Mouse (Mus musculus): Measurements from ENCODE around the gene Cntnap2. TPM values are rescaled to one million over a fixed set of nuclear protein-coding genes. Genes with fewer than 3 reads are reported as not detected.
"Not testable (repeated sequence)": the region's sequence is repeated elsewhere in the genome, so short reads cannot be mapped to it uniquely, and the experiment has no call there.

The Cntnap2 gene
- polyA plus RNA-seq, 1 experiment from 2014 or later: 0.75 TPM

GRCm38 (mm10) chr6:47286247-47286967 lies 2227.2 kb downstream of the Cntnap2 start:
- H3K4me3 ChIP-seq (ENCODE audit: low read depth, low read length); H3K9ac ChIP-seq (ENCODE audit: low read length); DNase-seq (ENCODE audit: low spot score); H3K27me3 ChIP-seq (ENCODE audit: control insufficient read depth, insufficient read depth, low read length); H3K4me1 ChIP-seq (ENCODE audit: control insufficient read depth, insufficient read depth, low read length); H3K4me2 ChIP-seq (ENCODE audit: low read depth, severe bottlenecking); H3K9me3 ChIP-seq (ENCODE audit: control insufficient read depth, low read length); ATAC-seq (ENCODE audit: insufficient number of reproducible peaks, low FRiP score, low TSS enrichment, low read depth); H3K27ac ChIP-seq (replicated peaks; ENCODE audit: low read depth, low read length); H3K36me3 ChIP-seq (ENCODE audit: control insufficient read depth, insufficient read depth, low read length): not testable (repeated sequence)
- WGBS: 40% methylated on average over 12 of the region's 12 CpGs

GRCm38 (mm10) chr6:47287722-47288121 lies 2228.6 kb downstream of the Cntnap2 start:
- Histone ChIP-seq H3K9ac (ENCODE audit: low read length) (no peak overlapping the region), H3K4me2 (ENCODE audit: low read depth, severe bottlenecking) (no peak overlapping the region), H3K36me3 (ENCODE audit: control insufficient read depth, insufficient read depth, low read length) (no peaks in the 10 kb centered on the region), H3K4me3 (ENCODE audit: low read depth, low read length) (no peak overlapping the region), H3K27ac (replicated peaks; ENCODE audit: low read depth, low read length) (no peak overlapping the region), H3K9me3 (ENCODE audit: control insufficient read depth, low read length) (no peaks in the 10 kb centered on the region), H3K27me3 (ENCODE audit: control insufficient read depth, insufficient read depth, low read length) (no peaks in the 10 kb centered on the region), H3K4me1 (ENCODE audit: control insufficient read depth, insufficient read depth, low read length) (no peaks in the 10 kb centered on the region)
- DNase-seq (ENCODE audit: low spot score): no peak
- ATAC-seq (ENCODE audit: insufficient number of reproducible peaks, low FRiP score, low TSS enrichment, low read depth): no peak
- WGBS: 83% methylated on average over 1 of the region's 1 CpGs

- Histone ChIP-seq H3K27ac (replicated peaks; ENCODE audit: low read depth, low read length) (no peak overlapping the region), H3K9ac (ENCODE audit: low read length) (no peak overlapping the region), H3K9me3 (ENCODE audit: control insufficient read depth, low read length) (no peaks in the 10 kb centered on the region), H3K27me3 (ENCODE audit: control insufficient read depth, insufficient read depth, low read length) (no peaks in the 10 kb centered on the region), H3K4me2 (ENCODE audit: low read depth, severe bottlenecking) (no peak overlapping the region), H3K4me1 (ENCODE audit: control insufficient read depth, insufficient read depth, low read length) (no peaks in the 10 kb centered on the region), H3K36me3 (ENCODE audit: control insufficient read depth, insufficient read depth, low read length) (no peaks in the 10 kb centered on the region), H3K4me3 (ENCODE audit: low read depth, low read length) (no peak overlapping the region)
- no peak for ATAC-seq (ENCODE audit: insufficient number of reproducible peaks, low FRiP score, low TSS enrichment, low read depth)
- DNase-seq (ENCODE audit: low spot score): no peak
These were observed 2232.8 kb downstream of the Cntnap2 start for GRCm38 (mm10) chr6:47291973-47292372.

- no peak overlapping the region for H3K9ac ChIP-seq (ENCODE audit: low read length)
- H3K4me3 ChIP-seq (ENCODE audit: low read depth, low read length): no peak overlapping the region
- H3K36me3 ChIP-seq (ENCODE audit: control insufficient read depth, insufficient read depth, low read length): no peaks in the 10 kb centered on the region
- WGBS: 70% methylated on average over 3 of the region's 3 CpGs
- H3K27me3 ChIP-seq (ENCODE audit: control insufficient read depth, insufficient read depth, low read length): no peaks in the 10 kb centered on the region
- H3K27ac ChIP-seq (replicated peaks; ENCODE audit: low read depth, low read length): no peak overlapping the region
- ATAC-seq (ENCODE audit: insufficient number of reproducible peaks, low FRiP score, low TSS enrichment, low read depth) (no peak), DNase-seq (ENCODE audit: low spot score) (no peak)
- H3K9me3 ChIP-seq (ENCODE audit: control insufficient read depth, low read length): no peaks in the 10 kb centered on the region
- H3K4me2 ChIP-seq (ENCODE audit: low read depth, severe bottlenecking): no peak overlapping the region
- H3K4me1 ChIP-seq (ENCODE audit: control insufficient read depth, insufficient read depth, low read length): no peaks in the 10 kb centered on the region
These were observed 2233.3 kb downstream of the Cntnap2 start for GRCm38 (mm10) chr6:47292437-47292836.

GRCm38 (mm10) chr6:47294433-47294832 lies 2235.3 kb downstream of the Cntnap2 start:
- H3K36me3 ChIP-seq (ENCODE audit: control insufficient read depth, insufficient read depth, low read length): no peaks in the 10 kb centered on the region
- H3K27me3 ChIP-seq (ENCODE audit: control insufficient read depth, insufficient read depth, low read length): no peaks in the 10 kb centered on the region
- H3K27ac ChIP-seq (replicated peaks; ENCODE audit: low read depth, low read length): no peak overlapping the region
- H3K4me2 ChIP-seq (ENCODE audit: low read depth, severe bottlenecking): no peak overlapping the region
- H3K4me3 ChIP-seq (ENCODE audit: low read depth, low read length): no peak overlapping the region
- no peaks in the 10 kb centered on the region for H3K9me3 ChIP-seq (ENCODE audit: control insufficient read depth, low read length)
- DNase-seq (ENCODE audit: low spot score): no peak
- H3K4me1 ChIP-seq (ENCODE audit: control insufficient read depth, insufficient read depth, low read length): no peaks in the 10 kb centered on the region
- no peak overlapping the region for H3K9ac ChIP-seq (ENCODE audit: low read length)
- no peak for ATAC-seq (ENCODE audit: insufficient number of reproducible peaks, low FRiP score, low TSS enrichment, low read depth)
- WGBS: 48% methylated on average over 1 of the region's 1 CpGs

- H3K4me3 ChIP-seq (ENCODE audit: low read depth, low read length): no peak overlapping the region
- H3K27ac ChIP-seq (replicated peaks; ENCODE audit: low read depth, low read length): no peak overlapping the region
- ATAC-seq (ENCODE audit: insufficient number of reproducible peaks, low FRiP score, low TSS enrichment, low read depth): no peak
- no peak for DNase-seq (ENCODE audit: low spot score)
- H3K4me2 ChIP-seq (ENCODE audit: low read depth, severe bottlenecking): no peak overlapping the region
- H3K27me3 ChIP-seq (ENCODE audit: control insufficient read depth, insufficient read depth, low read length): no peaks in the 10 kb centered on the region; the same call in 1 of the 2 replicates
- H3K36me3 ChIP-seq (ENCODE audit: control insufficient read depth, insufficient read depth, low read length): no peaks in the 10 kb centered on the region
- no peak overlapping the region for H3K9ac ChIP-seq (ENCODE audit: low read length)
- no peaks in the 10 kb centered on the region for H3K9me3 ChIP-seq (ENCODE audit: control insufficient read depth, low read length)
- H3K4me1 ChIP-seq (ENCODE audit: control insufficient read depth, insufficient read depth, low read length): no peaks in the 10 kb centered on the region
- 85% methylated on average over 11 of the region's 11 CpGs for WGBS
These were observed 2245.8 kb downstream of the Cntnap2 start for GRCm38 (mm10) chr6:47304848-47305490.

GRCm38 (mm10) chr6:47306065-47306798 lies 2247.1 kb downstream of the Cntnap2 start:
- H3K9me3 ChIP-seq (ENCODE audit: control insufficient read depth, low read length): no peaks in the 10 kb centered on the region
- H3K36me3 ChIP-seq (ENCODE audit: control insufficient read depth, insufficient read depth, low read length): no peaks in the 10 kb centered on the region
- WGBS: 72% methylated on average over 8 of the region's 8 CpGs
- H3K4me3 ChIP-seq (ENCODE audit: low read depth, low read length): no peak overlapping the region
- H3K27me3 ChIP-seq (ENCODE audit: control insufficient read depth, insufficient read depth, low read length): no peaks in the 10 kb centered on the region; the same call in 1 of the 2 replicates
- no peak overlapping the region for H3K4me2 ChIP-seq (ENCODE audit: low read depth, severe bottlenecking)
- ATAC-seq (ENCODE audit: insufficient number of reproducible peaks, low FRiP score, low TSS enrichment, low read depth) (no peak), DNase-seq (ENCODE audit: low spot score) (no peak)
- no peak overlapping the region for H3K27ac ChIP-seq (replicated peaks; ENCODE audit: low read depth, low read length)
- H3K9ac ChIP-seq (ENCODE audit: low read length): no peak overlapping the region
- H3K4me1 ChIP-seq (ENCODE audit: control insufficient read depth, insufficient read depth, low read length): no peaks in the 10 kb centered on the region

GRCm38 (mm10) chr6:47306954-47307353 lies 2247.8 kb downstream of the Cntnap2 start:
- ATAC-seq (ENCODE audit: insufficient number of reproducible peaks, low FRiP score, low TSS enrichment, low read depth): no peak
- no peak overlapping the region for H3K4me2 ChIP-seq (ENCODE audit: low read depth, severe bottlenecking)
- H3K4me1 ChIP-seq (ENCODE audit: control insufficient read depth, insufficient read depth, low read length): no peaks in the 10 kb centered on the region
- WGBS: 45% methylated on average over 12 of the region's 12 CpGs
- no peak for DNase-seq (ENCODE audit: low spot score)
- H3K27ac ChIP-seq (replicated peaks; ENCODE audit: low read depth, low read length): no peak overlapping the region
- H3K4me3 ChIP-seq (ENCODE audit: low read depth, low read length): no peak overlapping the region
- no peaks in the 10 kb centered on the region; the same call in 1 of the 2 replicates for H3K27me3 ChIP-seq (ENCODE audit: control insufficient read depth, insufficient read depth, low read length)
- H3K9me3 ChIP-seq (ENCODE audit: control insufficient read depth, low read length): no peaks in the 10 kb centered on the region
- no peak overlapping the region for H3K9ac ChIP-seq (ENCODE audit: low read length)
- H3K36me3 ChIP-seq (ENCODE audit: control insufficient read depth, insufficient read depth, low read length): no peaks in the 10 kb centered on the region
